Mouse (Mus musculus): ENCODE data around the gene Phlpp2. TPM values are rescaled to one million over a fixed set of nuclear protein-coding genes. Genes with fewer than 3 reads are reported as not detected.

Phlpp2 gene
- total RNA-seq (2023), result 2.2 and 5.5 TPM in 2 replicates

GRCm38 (mm10) chr8:109868003-109868679 lies at the start of gene Phlpp2:
Gene Phlpp2 (plus strand): TSS chr8:109868542.

DNA sequence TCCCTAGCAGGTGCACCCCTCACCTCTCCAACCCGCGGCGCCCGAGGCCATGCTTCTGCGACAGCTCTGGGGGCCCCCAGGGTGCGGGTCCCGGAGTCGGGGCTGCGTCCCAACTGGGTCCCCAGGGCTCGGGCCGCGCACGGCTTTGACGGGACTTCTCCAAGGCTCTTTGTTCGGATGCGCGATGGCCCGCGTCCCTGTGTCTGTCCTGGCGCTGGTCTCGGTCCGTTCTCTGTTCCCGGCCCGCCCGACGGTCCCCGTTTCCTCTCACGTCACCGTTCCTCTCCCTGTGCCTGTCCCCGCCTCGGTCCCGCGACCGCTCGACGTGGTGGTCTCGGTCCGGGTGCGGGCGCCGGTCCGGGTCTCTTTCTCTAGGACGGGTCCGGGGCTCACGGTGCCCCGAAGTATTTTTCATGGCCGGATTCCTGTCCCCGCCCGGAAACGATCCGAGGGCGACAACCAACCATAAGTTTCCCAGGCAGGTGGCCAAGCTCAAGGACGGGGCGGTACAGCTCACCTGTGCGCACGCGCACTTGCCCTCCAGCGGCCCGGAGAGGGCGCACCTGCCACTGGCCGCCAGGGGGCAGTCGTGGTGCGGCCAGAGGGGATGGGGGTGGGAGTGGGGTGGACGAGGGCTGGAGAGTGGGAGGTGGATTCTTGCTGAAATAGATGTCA lies 93.5 kb downstream of the Phlpp2 start, which contains the start of gene Marveld3:
Gene Marveld3, minus strand, starts transcription at position 511 of the 675 bp plus-strand sequence.

GRCm38 (mm10) chr8:109990224-109990623 lies 121.9 kb downstream of the Phlpp2 start, which contains the start of gene Tat:
Gene Tat (plus strand): TSS chr8:109990437.

Other genes with a start within 250 kb of the Phlpp2 start
- 120 and 159 TPM in 2 replicates for gene Ist1, start 175.3 kb upstream of the Phlpp2 start, total RNA-seq (2023)
- gene Zfp821, start 163.0 kb upstream of the Phlpp2 start, total RNA-seq (2023), result 18.7 and 23.1 TPM in 2 replicates
- gene Atxn1l, start 130.8 kb upstream of the Phlpp2 start, total RNA-seq (2023), result 34.0 and 40.5 TPM in 2 replicates
- 63.3 and 81.9 TPM in 2 replicates for gene Ap1g1, start 90.0 kb upstream of the Phlpp2 start, total RNA-seq (2023)
- not detected in 2 replicates for gene Marveld3, start 93.7 kb downstream of the Phlpp2 start, total RNA-seq (2023)
- not detected in 2 replicates for gene Tat, start 121.9 kb downstream of the Phlpp2 start, total RNA-seq (2023)
- not detected in 2 replicates for gene Chst4, start 171.2 kb downstream of the Phlpp2 start, total RNA-seq (2023)
- 0.11 TPM in 1 of 2 replicates, not detected in the other for gene Zfp612, start 211.2 kb downstream of the Phlpp2 start, total RNA-seq (2023)
- not detected in 2 replicates for gene Gm21964, start 232.7 kb downstream of the Phlpp2 start, total RNA-seq (2023)
- not detected in 2 replicates for gene Gm17720, start 234.2 kb downstream of the Phlpp2 start, total RNA-seq (2023)

Measured in neutrophil, adult 65 days (primary cell).